Mouse (Mus musculus) lung, embryonic 16.5 days (tissue): ENCODE data around the gene Cpne1. TPM values are rescaled to one million over a fixed set of nuclear protein-coding genes. Genes with fewer than 3 reads are reported as not detected.

Source experiments
- ATAC-seq: fragments of 200-750 bp; cut with Nextera tagmentation; 2 replicates; pipeline ENCODE4 v1.8.0; 2017; ENCODE audit warnings: low read depth, mild to moderate bottlenecking, moderate library complexity
- H3K27ac ChIP-seq: fragments of 300-500 bp; sonication (generic); 2 replicates; pipeline ENCODE4 v1.5.1; 2014; ENCODE audit warnings: mild to moderate bottlenecking, control low read depth, low read length
- H3K27me3 ChIP-seq: fragments of 300-500 bp; sonication (generic); 2 replicates; pipeline ENCODE4 v1.6.1; 2014; ENCODE audit warnings: low read depth, low read length, mixed read lengths; ENCODE audit not compliant: control insufficient read depth, insufficient read depth
- H3K36me3 ChIP-seq: fragments of 300-500 bp; sonication (generic); 2 replicates; pipeline ENCODE4 v1.6.1; 2014; ENCODE audit warnings: low read length; ENCODE audit not compliant: control insufficient read depth, insufficient read depth
- H3K4me1 ChIP-seq: fragments of 300-500 bp; sonication (generic); replicated peaks from 2 replicates; pipeline ENCODE4 v1.6.1; 2014; ENCODE audit warnings: low read length, mixed read lengths; ENCODE audit not compliant: control insufficient read depth, insufficient read depth
- H3K4me2 ChIP-seq: fragments of 300-500 bp; sonication (generic); 2 replicates; pipeline ENCODE4 v1.6.1; 2014; ENCODE audit warnings: low read depth, low read length, control low read depth
- H3K4me3 ChIP-seq: fragments of 300-500 bp; sonication (generic); 2 replicates; pipeline ENCODE4 v1.5.1; 2014; ENCODE audit warnings: mild to moderate bottlenecking, low read length, control low read depth
- H3K9ac ChIP-seq: fragments of 300-500 bp; sonication (generic); 2 replicates; pipeline ENCODE4 v1.6.1; 2014; ENCODE audit warnings: low read length, control low read depth
- H3K9me3 ChIP-seq: fragments of 300-500 bp; sonication (generic); 2 replicates; pipeline ENCODE4 v1.6.1; 2016; ENCODE audit warnings: low read length; ENCODE audit not compliant: control insufficient read depth
- WGBS: fragments of 180-500 bp; shearing (Covaris S2); extraction: QIAGEN DNeasy Blood & Tissue Kit; methylation state at CpG from one replicate; pipeline ENCODE4 v1.1.7; 2014; 5-methylcytosine and 5-hydroxymethylcytosine counted together
- polyA plus RNA-seq: library from polyadenylated mRNA; unstranded; fragments of >200 nt; fragmentation: Nextera tagmentation; extraction: Ambion mirVana; gene quantifications from 2 replicates; pipeline ENCODE4 v1.2.1, GENCODE M21; 2015

The Cpne1 gene
- polyA plus RNA-seq, 1 experiment from 2014 or later, result 75.1 TPM

DNA sequence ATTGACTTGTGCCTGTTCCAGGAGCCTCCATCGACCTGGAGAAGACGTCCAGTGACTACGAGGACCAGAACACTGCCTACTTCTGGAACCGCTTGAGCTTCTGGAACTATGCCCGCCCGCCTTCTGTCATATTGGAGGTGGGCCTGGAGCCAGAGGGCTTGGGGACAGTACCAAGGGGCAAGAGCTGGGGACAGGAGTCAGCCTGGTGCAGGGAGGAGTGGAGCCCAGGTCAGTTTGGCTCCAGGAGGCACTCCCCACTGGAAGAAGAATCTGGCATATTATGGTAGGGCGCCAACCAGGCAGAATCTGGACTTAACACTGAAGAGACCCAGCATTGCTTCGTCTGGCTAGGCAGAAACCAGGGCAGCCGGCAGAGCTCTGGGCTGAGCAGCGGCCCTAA lies 43.8 kb downstream of the Cpne1 start:
- Histone ChIP-seq H3K4me2 (no peak overlapping the region), H3K9me3 (no peaks in the 10 kb centered on the region), H3K4me3 (no peak overlapping the region), H3K36me3 (peaks cover 19% of the 10 kb centered on the region), H3K27me3 (no peaks in the 10 kb centered on the region), H3K9ac (no peak overlapping the region), H3K27ac (no peak overlapping the region), H3K4me1 (peaks cover 10% of the 10 kb centered on the region)
- 90% methylated on average over 10 of the region's 10 CpGs for WGBS
- ATAC-seq, result no peak

DNA sequence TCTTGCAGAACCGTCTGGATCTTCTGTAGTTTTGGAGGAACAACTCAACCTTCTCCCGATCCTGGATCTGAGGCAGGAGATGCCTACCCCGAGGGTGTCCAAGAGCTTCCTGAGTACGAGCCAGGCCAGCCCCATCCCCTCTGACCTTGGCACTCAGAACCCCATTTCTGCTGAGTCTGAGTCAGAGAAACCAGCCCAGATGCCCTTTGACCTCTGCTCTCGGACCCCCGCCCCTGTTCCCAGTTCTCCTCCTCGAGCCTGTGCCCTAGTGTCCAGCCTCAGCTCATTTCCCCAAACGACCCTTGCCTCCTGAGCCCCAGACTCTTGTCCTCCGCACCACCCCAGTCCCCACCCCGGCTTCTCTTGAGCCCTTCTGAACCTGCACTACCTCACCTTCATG lies 45.6 kb downstream of the Cpne1 start:
- 32% methylated on average over 10 of the region's 10 CpGs for WGBS
- H3K9ac ChIP-seq, result peak overlapping the region; percentile 79
- H3K9me3 ChIP-seq, result no peaks in the 10 kb centered on the region
- peak; percentile 2; the same call in 1 of the 2 replicates for ATAC-seq
- peaks cover 11% of the 10 kb centered on the region for H3K36me3 ChIP-seq
- peaks cover 10% of the 10 kb centered on the region for H3K4me1 ChIP-seq
- peak overlapping the region; percentile 96 for H3K4me2 ChIP-seq
- no peaks in the 10 kb centered on the region for H3K27me3 ChIP-seq
- H3K4me3 ChIP-seq, result peak overlapping the region; percentile 62
- H3K27ac ChIP-seq, result no peak overlapping the region

DNA sequence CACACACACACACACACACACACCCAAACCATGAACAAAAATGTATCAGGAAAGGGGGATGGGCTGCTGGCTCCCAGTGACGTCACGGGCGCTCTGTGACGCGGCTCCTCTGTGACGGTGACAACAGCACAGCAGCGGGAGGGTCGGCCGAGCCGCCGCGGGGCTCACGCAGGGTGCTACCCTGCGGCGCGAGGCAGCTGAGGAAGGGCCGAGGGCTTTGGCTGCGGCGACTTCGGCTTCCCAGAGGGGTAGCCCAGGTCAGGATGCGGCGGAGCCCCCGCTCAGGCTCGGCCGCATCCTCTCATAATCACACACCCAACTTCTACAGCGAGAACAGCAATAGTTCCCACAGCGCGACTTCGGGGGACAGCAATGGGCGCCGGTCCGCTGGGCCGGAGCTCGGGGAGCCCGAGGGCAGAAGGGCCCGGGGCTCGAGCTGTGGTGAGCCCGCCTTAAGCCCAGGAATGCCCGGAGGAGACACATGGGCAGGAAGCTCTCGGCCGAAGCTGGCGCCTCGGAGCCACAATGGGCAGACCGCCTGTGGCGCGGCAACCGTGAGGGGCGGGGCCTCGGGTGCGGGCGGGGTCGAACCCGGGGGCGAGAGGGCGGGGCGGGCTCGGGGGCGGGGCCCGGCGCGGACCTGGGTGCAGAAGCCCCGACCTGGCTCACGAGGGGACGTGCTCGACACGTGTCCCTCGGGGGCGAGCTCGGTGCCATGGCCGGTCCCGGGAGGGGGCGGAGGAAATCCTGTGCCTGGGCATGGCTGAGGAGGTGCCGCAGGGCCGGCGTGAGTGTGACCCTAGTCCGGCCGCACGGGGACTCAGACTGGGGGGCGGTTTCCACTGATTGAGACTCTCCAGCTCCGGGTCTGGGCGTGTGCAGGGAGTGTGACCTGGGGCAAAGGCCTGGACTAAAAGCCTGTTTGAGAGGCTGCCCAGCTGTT lies 46.4 kb downstream of the Cpne1 start, which contains the start of gene Spag4:
Gene Spag4, plus strand, starts transcription at position 77 of the 943 bp plus-strand sequence.
- Histone ChIP-seq H3K4me3 (peak within 1 kb of the TSS; percentile 62), H3K4me2 (peak within 1 kb of the TSS; percentile 96), H3K27ac (peak within 1 kb of the TSS; percentile 60), H3K9me3 (no peaks in the 10 kb centered on the region), H3K36me3 (peaks cover 11% of the 10 kb centered on the region), H3K27me3 (no peaks in the 10 kb centered on the region), H3K9ac (peak within 1 kb of the TSS; percentile 79), H3K4me1 (peaks cover 10% of the 10 kb centered on the region)
- peak; percentile 90 for ATAC-seq
- under 1% methylated on average over 79 of the region's 81 CpGs for WGBS

GRCm38 (mm10) chr2:156052816-156053215 lies 58.9 kb downstream of the Cpne1 start, which contains the start of gene Fer1l4:
TSS of gene Fer1l4 (minus strand) at chr2:156052947.
- no peak within 1 kb of the TSS for H3K27ac ChIP-seq
- no peaks in the 10 kb centered on the region; the same call in 1 of the 2 replicates for H3K27me3 ChIP-seq
- 70% methylated on average over 9 of the region's 9 CpGs for WGBS
- no peaks in the 10 kb centered on the region for H3K36me3 ChIP-seq
- H3K9ac ChIP-seq, result no peak within 1 kb of the TSS
- no peak within 1 kb of the TSS for H3K4me2 ChIP-seq
- H3K9me3 ChIP-seq, result no peaks in the 10 kb centered on the region
- no peaks in the 10 kb centered on the region for H3K4me1 ChIP-seq
- no peak for ATAC-seq
- no peak within 1 kb of the TSS for H3K4me3 ChIP-seq

GRCm38 (mm10) chr2:156047929-156048328 lies 63.8 kb downstream of the Cpne1 start:
- Histone ChIP-seq H3K9ac (no peak overlapping the region), H3K27ac (no peak overlapping the region), H3K36me3 (no peaks in the 10 kb centered on the region), H3K4me1 (no peaks in the 10 kb centered on the region), H3K9me3 (no peaks in the 10 kb centered on the region), H3K4me3 (no peak overlapping the region), H3K27me3 (peaks cover 5% of the 10 kb centered on the region; the same call in 1 of the 2 replicates), H3K4me2 (peak overlapping the region; percentile 38; the same call in 1 of the 2 replicates)
- peak; percentile 45; the same call in 1 of the 2 replicates for ATAC-seq
- 7% methylated on average over 19 of the region's 19 CpGs for WGBS

DNA sequence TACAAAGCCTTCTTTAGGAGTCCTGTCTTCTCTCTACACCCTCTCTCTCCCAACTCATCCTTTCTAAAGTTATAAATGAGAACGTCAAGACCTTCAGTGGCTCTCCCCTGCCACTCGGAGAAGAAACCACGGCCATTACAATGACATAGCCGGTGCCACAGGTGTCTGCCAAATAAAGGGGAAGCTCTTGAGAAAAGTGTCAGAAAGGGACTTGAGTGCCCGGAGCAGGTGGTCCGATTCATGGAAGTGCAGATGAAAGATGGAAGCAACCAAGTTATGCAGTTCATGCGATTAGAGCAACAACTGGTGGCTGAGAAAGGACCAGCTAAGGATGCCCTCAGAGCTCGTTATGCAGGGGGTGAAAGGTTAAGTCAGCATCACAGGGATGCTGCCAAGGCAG lies 68.9 kb downstream of the Cpne1 start:
- H3K9ac ChIP-seq, result no peak overlapping the region
- ATAC-seq, result no peak
- no peak overlapping the region for H3K4me2 ChIP-seq
- 71% methylated on average over 8 of the region's 8 CpGs for WGBS
- H3K27me3 ChIP-seq, result peaks cover 5% of the 10 kb centered on the region; the same call in 1 of the 2 replicates
- H3K4me3 ChIP-seq, result no peak overlapping the region
- H3K36me3 ChIP-seq, result no peaks in the 10 kb centered on the region
- H3K27ac ChIP-seq, result no peak overlapping the region
- no peaks in the 10 kb centered on the region for H3K4me1 ChIP-seq
- no peaks in the 10 kb centered on the region for H3K9me3 ChIP-seq

DNA sequence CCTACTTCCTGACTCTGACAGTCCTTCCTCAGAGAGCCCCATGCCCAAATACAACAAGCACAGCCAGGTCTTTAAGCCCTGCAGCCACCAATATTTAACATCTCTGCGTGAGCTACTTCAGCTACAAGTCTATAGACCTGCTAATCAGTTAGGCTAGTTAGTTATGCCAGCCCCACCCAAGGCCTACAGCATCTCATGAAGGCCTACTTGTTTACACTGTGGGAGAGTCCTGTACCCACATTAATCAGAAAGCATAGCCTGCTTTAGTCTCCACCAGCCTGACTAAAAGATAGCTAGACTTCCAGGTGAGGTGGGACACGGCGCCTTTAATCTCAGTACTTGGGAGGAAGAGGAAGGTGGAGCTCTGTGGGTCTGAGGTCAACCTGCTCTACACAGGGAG lies 72.4 kb downstream of the Cpne1 start:
- no peaks in the 10 kb centered on the region for H3K36me3 ChIP-seq
- H3K9ac ChIP-seq, result no peak overlapping the region
- no peaks in the 10 kb centered on the region for H3K9me3 ChIP-seq
- no peak overlapping the region for H3K27ac ChIP-seq
- no peaks in the 10 kb centered on the region for H3K4me1 ChIP-seq
- no peak overlapping the region for H3K4me3 ChIP-seq
- no peak for ATAC-seq
- 80% methylated on average over 3 of the region's 3 CpGs for WGBS
- H3K27me3 ChIP-seq, result no peaks in the 10 kb centered on the region
- no peak overlapping the region for H3K4me2 ChIP-seq

- H3K9ac ChIP-seq, result no peak overlapping the region
- H3K36me3 ChIP-seq, result no peaks in the 10 kb centered on the region
- H3K9me3 ChIP-seq, result no peaks in the 10 kb centered on the region
- ATAC-seq, result no peak
- H3K27ac ChIP-seq, result no peak overlapping the region
- no peaks in the 10 kb centered on the region for H3K4me1 ChIP-seq
- no peak overlapping the region for H3K4me3 ChIP-seq
- no peak overlapping the region for H3K4me2 ChIP-seq
- H3K27me3 ChIP-seq, result no peaks in the 10 kb centered on the region
These were observed 86.3 kb downstream of the Cpne1 start for GRCm38 (mm10) chr2:156025482-156025881.
